Mouse (Mus musculus) neural tube, embryonic 14.5 days (tissue): ENCODE results near the gene Stxbp1. TPM values are rescaled to one million over a fixed set of nuclear protein-coding genes. Genes with fewer than 3 reads are reported as not detected.

Source experiments
- polyA plus RNA-seq: library from polyadenylated mRNA; unstranded; fragments of >200 nt; fragmentation: Nextera tagmentation; extraction: Ambion mirVana; gene quantifications from 2 replicates; pipeline ENCODE4 v1.2.1, GENCODE M21; 2014

Stxbp1 gene
- polyA plus RNA-seq, 1 experiment from 2014 or later = 312 TPM

Other genes starting within 250 kb of the Stxbp1 start
- gene St6galnac6, start 247.5 kb downstream of the Stxbp1 start, polyA plus RNA-seq = 5.2 and 5.4 TPM in 2 replicates
- 78.6 and 85.0 TPM in 2 replicates for gene Ak1, start 225.5 kb downstream of the Stxbp1 start, polyA plus RNA-seq
- gene Eng, start 200.7 kb downstream of the Stxbp1 start, polyA plus RNA-seq = 13.0 and 22.9 TPM in 2 replicates
- gene Fpgs, start 143.1 kb downstream of the Stxbp1 start, polyA plus RNA-seq = 14.6 and 15.3 TPM in 2 replicates
- 54.4 and 57.5 TPM in 2 replicates for gene Cdk9, start 134.2 kb downstream of the Stxbp1 start, polyA plus RNA-seq
- gene Sh2d3c, start 126.2 kb downstream of the Stxbp1 start, polyA plus RNA-seq = 41.2 and 51.2 TPM in 2 replicates
- 3.9 TPM in 2 replicates for gene 6330409D20Rik, start 106.2 kb downstream of the Stxbp1 start, polyA plus RNA-seq
- 56.0 and 57.6 TPM in 2 replicates for gene Tor2a, start 90.0 kb downstream of the Stxbp1 start, polyA plus RNA-seq
- gene Ttc16, start 71.6 kb downstream of the Stxbp1 start, polyA plus RNA-seq = 0.36 and 0.82 TPM in 2 replicates
- gene Ptrh1, start 71.5 kb downstream of the Stxbp1 start, polyA plus RNA-seq = 3.7 and 4.8 TPM in 2 replicates
- 0.48 TPM in 2 replicates for gene Cfap157, start 62.8 kb downstream of the Stxbp1 start, polyA plus RNA-seq
- gene Fam129b, start 28.9 kb upstream of the Stxbp1 start, polyA plus RNA-seq = 11.8 and 18.3 TPM in 2 replicates
- 99.4 and 113 TPM in 2 replicates for gene Rpl12, start 114.3 kb upstream of the Stxbp1 start, polyA plus RNA-seq
- 19.3 and 22.8 TPM in 2 replicates for gene Lrsam1, start 114.4 kb upstream of the Stxbp1 start, polyA plus RNA-seq
- gene Slc2a8, start 134.8 kb upstream of the Stxbp1 start, polyA plus RNA-seq = 17.6 and 21.2 TPM in 2 replicates